Mouse (Mus musculus) embryonic facial prominence, embryonic 15.5 days (tissue): ENCODE results near the gene Sphk1. TPM values are rescaled to one million over a fixed set of nuclear protein-coding genes. Genes with fewer than 3 reads are reported as not detected.

Experiments
- ATAC-seq: fragments of 200-750 bp; cut with Nextera tagmentation; 2 replicates; pipeline ENCODE4 v1.8.0; 2017; ENCODE audit warnings: low read depth, moderate TSS enrichment; ENCODE audit not compliant: insufficient number of reproducible peaks, low FRiP score, low TSS enrichment
- H3K27ac ChIP-seq: fragments of 300-500 bp; sonication (generic); replicated peaks from 2 replicates; pipeline ENCODE4 v1.5.1; 2015; ENCODE audit warnings: mild to moderate bottlenecking, inconsistent platforms
- H3K27me3 ChIP-seq: fragments of 300-500 bp; sonication (generic); 2 replicates; pipeline ENCODE4 v1.6.1; 2015; ENCODE audit warnings: inconsistent platforms
- H3K36me3 ChIP-seq: fragments of 300-500 bp; sonication (generic); 2 replicates; pipeline ENCODE4 v1.6.1; 2015; ENCODE audit warnings: mild to moderate bottlenecking, inconsistent platforms
- H3K4me1 ChIP-seq: fragments of 300-500 bp; sonication (generic); 2 replicates; pipeline ENCODE4 v1.6.1; 2015; ENCODE audit warnings: inconsistent platforms
- H3K4me2 ChIP-seq: fragments of 300-500 bp; sonication (generic); replicated peaks from 2 replicates; pipeline ENCODE4 v1.6.1; 2015; ENCODE audit warnings: mild to moderate bottlenecking, inconsistent platforms
- H3K4me3 ChIP-seq: fragments of 300-500 bp; sonication (generic); replicated peaks from 2 replicates; pipeline ENCODE4 v1.5.1; 2015; ENCODE audit warnings: mild to moderate bottlenecking, inconsistent platforms
- H3K9ac ChIP-seq: fragments of 300-500 bp; sonication (generic); 2 replicates; pipeline ENCODE4 v1.6.1; 2015; ENCODE audit warnings: inconsistent platforms
- H3K9me3 ChIP-seq: fragments of 300-500 bp; sonication (generic); replicated peaks from 2 replicates; pipeline ENCODE4 v1.6.1; 2016; ENCODE audit warnings: inconsistent platforms
- WGBS: fragments of 180-500 bp; shearing (Covaris S2); methylation state at CpG from one replicate; pipeline ENCODE4 v1.1.7; 2015; 5-methylcytosine and 5-hydroxymethylcytosine counted together
- polyA plus RNA-seq: library from polyadenylated mRNA; unstranded; fragments of >200 nt; fragmentation: Nextera tagmentation; extraction: Ambion mirVana; gene quantifications from 2 replicates; pipeline ENCODE4 v1.2.1, GENCODE M21; 2015

Gene Sphk1
- polyA plus RNA-seq, 1 experiment from 2014 or later: 12.3 TPM

GRCm38 (mm10) chr11:116581376-116581814 lies 50.7 kb downstream of the Sphk1 start, which contains the start of gene Ube2o:
TSS of gene Ube2o (minus strand) at chr11:116581447.
- Histone ChIP-seq H3K4me3 (peak within 1 kb of the TSS; percentile 69), H3K27me3 (no peaks in the 10 kb centered on the region), H3K9me3 (no peaks in the 10 kb centered on the region), H3K27ac (peak within 1 kb of the TSS; percentile 67), H3K36me3 (no peaks in the 10 kb centered on the region), H3K4me2 (peak within 1 kb of the TSS; percentile 86), H3K9ac (peak within 1 kb of the TSS; percentile 81), H3K4me1 (peaks cover 28% of the 10 kb centered on the region)
- 1% methylated on average over 47 of the region's 51 CpGs for WGBS
- ATAC-seq: peak; percentile 89

- WGBS: 70% methylated on average over 6 of the region's 6 CpGs
- no peak for ATAC-seq
Observed at GRCm38 (mm10) chr11:116585682-116586081, 55.0 kb downstream of the Sphk1 start.

More at GRCm38 (mm10) chr11:116585682-116586081, 55.0 kb downstream of the Sphk1 start:
- Histone ChIP-seq H3K27me3 (0 out of 2 replicates have a peak, but pooled peaks cover 6% of the 10 kb centered on the region), H3K9ac (no peak overlapping the region), H3K27ac (no peak overlapping the region), H3K36me3 (no peaks in the 10 kb centered on the region), H3K4me1 (peaks cover 23% of the 10 kb centered on the region; the same call in 1 of the 2 replicates), H3K4me2 (no peak overlapping the region), H3K4me3 (no peak overlapping the region), H3K9me3 (no peaks in the 10 kb centered on the region)

Other genes starting within 250 kb of the Sphk1 start
- gene Galr2, start 250.0 kb upstream of the Sphk1 start, polyA plus RNA-seq: 0.27 and 0.47 TPM in 2 replicates
- 67.5 and 68.8 TPM in 2 replicates for gene Exoc7, start 223.7 kb upstream of the Sphk1 start, polyA plus RNA-seq
- 30.6 and 69.8 TPM in 2 replicates for gene Foxj1, start 195.5 kb upstream of the Sphk1 start, polyA plus RNA-seq
- gene Rnf157, start 117.9 kb upstream of the Sphk1 start, polyA plus RNA-seq: 15.7 and 17.0 TPM in 2 replicates
- 33.3 and 39.6 TPM in 2 replicates for gene Ubald2, start 96.8 kb upstream of the Sphk1 start, polyA plus RNA-seq
- gene Qrich2, start 64.7 kb upstream of the Sphk1 start, polyA plus RNA-seq: 0.09 and 0.16 TPM in 2 replicates
- 154 and 161 TPM in 2 replicates for gene Prpsap1, start 36.7 kb upstream of the Sphk1 start, polyA plus RNA-seq
- gene Ube2o, start 50.5 kb downstream of the Sphk1 start, polyA plus RNA-seq: 14.2 and 14.6 TPM in 2 replicates
- gene Aanat, start 55.5 kb downstream of the Sphk1 start, polyA plus RNA-seq: not detected in 2 replicates
- gene Rhbdf2, start 96.1 kb downstream of the Sphk1 start, polyA plus RNA-seq: 8.3 and 8.8 TPM in 2 replicates
- gene Prcd, start 122.6 kb downstream of the Sphk1 start, polyA plus RNA-seq: 3.6 and 3.8 TPM in 2 replicates
- gene Cygb, start 123.4 kb downstream of the Sphk1 start, polyA plus RNA-seq: 32.7 and 33.3 TPM in 2 replicates
- gene St6galnac1, start 244.6 kb downstream of the Sphk1 start, polyA plus RNA-seq: not detected in 2 replicates